Mouse (Mus musculus): ENCODE results near the gene Magea4. TPM values are rescaled to one million over a fixed set of nuclear protein-coding genes. Genes with fewer than 3 reads are reported as not detected.

Gene Magea4
- not detected in 2 replicates for polyA plus RNA-seq (2015; fragmentation: Nextera tagmentation; extraction: Ambion mirVana)

GRCm38 (mm10) chrX:72221717-72222116 is at the start of gene Magea4:
Magea4 (plus strand) TSS chrX:72222017.
- WGBS: 72% methylated on average over 2 of the region's 2 CpGs
- no peaks in the 10 kb centered on the region for H3K9me3 ChIP-seq
- no peaks in the 10 kb centered on the region for H3K4me1 ChIP-seq
- H3K27me3 ChIP-seq: no peaks in the 10 kb centered on the region
- no peak for ATAC-seq (ENCODE audit: borderline replicate concordance, extremely low read depth, low FRiP score, low TSS enrichment)
- H3K27ac ChIP-seq: no peak within 1 kb of the TSS
- H3K4me3 ChIP-seq: no peak within 1 kb of the TSS
- H3K9ac ChIP-seq: no peak within 1 kb of the TSS
- no peak within 1 kb of the TSS for H3K4me2 ChIP-seq
- no peaks in the 10 kb centered on the region for H3K36me3 ChIP-seq

GRCm38 (mm10) chrX:72202944-72203554 is 18.8 kb upstream of the Magea4 start:
- Histone ChIP-seq H3K27ac (no peak overlapping the region), H3K9me3 (no peaks in the 10 kb centered on the region), H3K9ac (no peak overlapping the region), H3K4me2 (no peak overlapping the region), H3K4me1 (no peaks in the 10 kb centered on the region), H3K27me3 (no peaks in the 10 kb centered on the region), H3K4me3 (no peak overlapping the region), H3K36me3 (no peaks in the 10 kb centered on the region)
- no peak for ATAC-seq (ENCODE audit: borderline replicate concordance, extremely low read depth, low FRiP score, low TSS enrichment)
- WGBS: 36% methylated on average over 4 of the region's 4 CpGs

- Histone ChIP-seq H3K4me1 (no peaks in the 10 kb centered on the region), H3K9me3 (no peaks in the 10 kb centered on the region), H3K27ac (no peak overlapping the region), H3K9ac (no peak overlapping the region), H3K4me3 (no peak overlapping the region), H3K4me2 (no peak overlapping the region), H3K36me3 (no peaks in the 10 kb centered on the region), H3K27me3 (no peaks in the 10 kb centered on the region)
- 71% methylated on average over 11 of the region's 11 CpGs for WGBS
- ATAC-seq (ENCODE audit: borderline replicate concordance, extremely low read depth, low FRiP score, low TSS enrichment): no peak; the same call in 1 of the 2 replicates
Observed at GRCm38 (mm10) chrX:72270637-72271036, 48.8 kb downstream of the Magea4 start.

MicroRNAs within 50 kb of the gene (microRNA counts, 519-probe panel; counts per million panel counts)
- 2,183 counts per million, percentile 27 among the panel's probes with 10 or more counts for microRNA mmu-miR-224
- 19.7 counts per million for microRNA mmu-miR-452

Small RNA genes within 50 kb of the gene (microRNA-seq; reads per million reads assigned to microRNA genes)
- gene Mir224 (349 reads per million, percentile 67 among the genes with 10 or more reads in this experiment), gene Mir452 (44.5 reads per million, percentile 44 among the genes with 10 or more reads in this experiment)

Other genes with a start within 250 kb of the Magea4 start
- gene Fate1, start 249.0 kb upstream of the Magea4 start, polyA plus RNA-seq (2015; fragmentation: Nextera tagmentation; extraction: Ambion mirVana): 0.16 and 0.36 TPM in 2 replicates
- 0.14 and 0.18 TPM in 2 replicates for gene Cnga2, start 230.2 kb upstream of the Magea4 start, polyA plus RNA-seq (2015; fragmentation: Nextera tagmentation; extraction: Ambion mirVana)
- 3.2 and 3.6 TPM in 2 replicates for gene Gabre, start 52.8 kb downstream of the Magea4 start, polyA plus RNA-seq (2015; fragmentation: Nextera tagmentation; extraction: Ambion mirVana)
- not detected in 2 replicates for gene Magea10, start 164.8 kb downstream of the Magea4 start, polyA plus RNA-seq (2015; fragmentation: Nextera tagmentation; extraction: Ambion mirVana)

Measured in lung, embryonic 15.5 days (tissue).